Mouse (Mus musculus) bone marrow, adult 2 months (tissue): ENCODE measurements around the gene Elmo1. TPM values are rescaled to one million over a fixed set of nuclear protein-coding genes. Genes with fewer than 3 reads are reported as not detected.

Experiments
- H3K27ac ChIP-seq: fragments of 200-500 bp; 2 replicates; pipeline ENCODE4 v1.5.1; 2012; ENCODE audit warnings: low read depth, mild to moderate bottlenecking, control low read depth, inconsistent platforms, low read length; ENCODE audit not compliant: control insufficient read depth, poor library complexity, insufficient read depth
- H3K4me1 ChIP-seq: fragments of 200-500 bp; 2 replicates; pipeline ENCODE4 v1.6.1; 2011; ENCODE audit warnings: low read length; ENCODE audit not compliant: control insufficient read depth, insufficient read depth
- H3K4me3 ChIP-seq: fragments of 200-500 bp; replicated peaks from 2 replicates; pipeline ENCODE3; 2011; ENCODE audit warnings: mild to moderate bottlenecking, low read depth, low read length, control low read depth; ENCODE audit not compliant: control insufficient read depth
- CTCF ChIP-seq: fragments of 200-500 bp; IDR thresholded peaks from 2 replicates; pipeline ENCODE4 v1.5.1; 2011; ENCODE audit warnings: low read length, control low read depth; ENCODE audit not compliant: control insufficient read depth, insufficient read depth
- POLR2A ChIP-seq: fragments of 200-500 bp; IDR thresholded peaks from 2 replicates; pipeline ENCODE4 v1.6.1; 2011; ENCODE audit warnings: low read depth, mild to moderate bottlenecking, control low read depth, low read length, borderline replicate concordance; ENCODE audit not compliant: control insufficient read depth
- WGBS: fragments of 180-500 bp; shearing (Covaris S2); methylation state at CpG from one replicate; pipeline ENCODE4 v1.1.7; 2018; 5-methylcytosine and 5-hydroxymethylcytosine counted together
- polyA plus RNA-seq: library from polyadenylated mRNA; stranded (reverse); fragments of >200 nt; gene quantifications from 2 replicates; pipeline ENCODE4 v1.2.4, GENCODE M21; 2011; ENCODE audit warnings: low replicate concordance; ENCODE audit not compliant: missing spikeins, insufficient read depth, insufficient read length

The Elmo1 gene
- polyA plus RNA-seq, 1 experiment = 13.2 TPM

DNA sequence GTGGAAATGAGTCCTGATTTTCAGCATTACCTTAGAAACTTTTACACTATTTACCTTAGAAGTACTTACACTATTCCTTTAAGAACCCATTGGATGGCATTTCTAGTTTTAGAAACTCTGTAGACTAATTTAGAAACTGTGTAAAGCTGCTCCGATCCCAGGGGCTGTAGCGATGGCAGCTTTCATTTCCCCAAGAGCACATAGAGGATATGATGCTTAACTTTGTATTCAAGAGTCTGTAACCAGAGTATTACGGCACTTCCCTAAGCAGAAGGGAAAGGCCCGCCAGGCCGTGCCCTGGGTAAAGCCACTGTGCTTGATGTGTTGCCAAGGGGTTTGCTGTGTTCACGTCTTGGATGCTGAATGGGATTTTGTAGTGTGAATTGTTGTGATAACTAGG lies 222.9 kb downstream of the Elmo1 start:
- TF ChIP-seq POLR2A = no peak
- no peak for TF ChIP-seq CTCF
- peaks cover 1% of the 10 kb centered on the region for H3K4me1 ChIP-seq
- no peak overlapping the region for H3K27ac ChIP-seq
- WGBS = 54% methylated on average over 6 of the region's 6 CpGs
- no peak overlapping the region for H3K4me3 ChIP-seq

DNA sequence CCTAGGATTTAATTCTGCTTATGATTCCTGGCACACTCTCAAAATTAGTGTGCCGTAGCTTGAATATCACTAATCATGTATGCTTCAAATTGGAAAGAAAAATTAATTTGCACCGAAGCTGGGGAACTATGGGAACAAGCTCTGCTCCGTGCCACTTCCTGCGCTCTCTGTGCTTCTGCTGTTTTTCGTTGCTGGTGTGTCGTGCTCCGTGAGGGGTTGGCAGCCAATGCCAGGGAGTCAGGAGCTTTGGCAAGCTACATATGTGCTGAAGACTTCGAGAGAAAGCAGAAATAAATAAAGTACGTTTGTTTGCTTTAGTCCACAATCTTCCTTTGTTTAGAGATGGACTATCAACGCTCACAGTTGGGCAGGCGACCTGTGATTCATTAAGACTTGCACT lies 225.7 kb downstream of the Elmo1 start:
- 84% methylated on average over 11 of the region's 11 CpGs for WGBS

DNA sequence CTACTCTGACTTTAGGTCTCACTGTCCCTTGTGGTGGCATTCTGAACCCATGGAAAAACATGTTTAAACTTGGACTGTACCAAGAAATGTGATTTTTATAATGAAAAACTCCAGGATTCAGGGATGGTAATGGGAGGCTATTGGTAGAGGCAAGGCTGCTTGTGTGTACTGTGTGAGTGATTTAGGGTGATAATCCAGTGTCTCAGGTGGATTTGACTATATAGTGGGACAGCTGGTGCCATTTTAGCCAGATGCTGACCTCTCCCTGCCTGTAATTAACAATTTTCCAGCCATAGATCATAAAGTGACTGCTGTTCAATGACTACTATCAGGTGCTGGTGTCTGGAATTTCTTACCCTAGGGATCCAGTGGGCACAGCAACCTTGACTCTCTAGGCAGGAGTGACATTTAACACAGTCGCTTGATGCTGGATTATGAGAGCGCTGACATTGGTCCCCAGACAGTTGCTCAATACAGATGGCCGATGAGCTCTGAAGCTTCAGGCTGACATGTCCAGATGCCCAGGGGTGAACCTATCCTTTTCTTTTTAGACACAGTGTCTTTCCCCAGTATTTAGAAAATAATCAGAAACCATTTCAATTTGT lies 228.3 kb downstream of the Elmo1 start:
- Histone ChIP-seq H3K27ac (no peak overlapping the region), H3K4me1 (peaks cover 1% of the 10 kb centered on the region), H3K4me3 (no peak overlapping the region)
- 86% methylated on average over 3 of the region's 3 CpGs for WGBS
- no peak for TF ChIP-seq CTCF
- no peak for TF ChIP-seq POLR2A

More for the DNA sequence above, 225.7 kb downstream of the Elmo1 start:
- no peak for TF ChIP-seq CTCF
- TF ChIP-seq POLR2A = no peak
- H3K4me1 ChIP-seq = peaks cover 1% of the 10 kb centered on the region
- H3K27ac ChIP-seq = no peak overlapping the region
- no peak overlapping the region for H3K4me3 ChIP-seq

DNA sequence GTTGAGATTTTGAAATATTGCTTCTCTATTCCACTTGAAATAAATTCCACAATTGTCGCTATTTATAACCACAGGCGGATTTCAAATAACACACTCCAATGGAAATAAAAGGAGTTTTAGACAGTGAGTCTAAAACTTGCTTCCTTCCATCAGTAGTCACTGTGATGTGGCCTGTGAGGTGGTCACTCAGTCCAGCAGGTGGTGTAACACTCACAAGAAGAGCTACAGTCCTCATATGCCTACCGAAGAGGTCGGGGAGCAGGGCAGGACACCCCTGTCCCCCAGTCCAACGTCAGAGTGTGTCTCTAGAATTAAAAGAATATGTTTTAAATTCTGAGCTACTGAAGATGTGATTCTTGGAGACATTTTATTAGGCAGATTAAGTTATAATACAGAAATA lies 229.8 kb downstream of the Elmo1 start:
- Histone ChIP-seq H3K27ac (no peak overlapping the region), H3K4me1 (peaks cover 1% of the 10 kb centered on the region), H3K4me3 (no peak overlapping the region)
- TF ChIP-seq POLR2A = no peak
- no peak for TF ChIP-seq CTCF
- WGBS = 87% methylated on average over 5 of the region's 5 CpGs

DNA sequence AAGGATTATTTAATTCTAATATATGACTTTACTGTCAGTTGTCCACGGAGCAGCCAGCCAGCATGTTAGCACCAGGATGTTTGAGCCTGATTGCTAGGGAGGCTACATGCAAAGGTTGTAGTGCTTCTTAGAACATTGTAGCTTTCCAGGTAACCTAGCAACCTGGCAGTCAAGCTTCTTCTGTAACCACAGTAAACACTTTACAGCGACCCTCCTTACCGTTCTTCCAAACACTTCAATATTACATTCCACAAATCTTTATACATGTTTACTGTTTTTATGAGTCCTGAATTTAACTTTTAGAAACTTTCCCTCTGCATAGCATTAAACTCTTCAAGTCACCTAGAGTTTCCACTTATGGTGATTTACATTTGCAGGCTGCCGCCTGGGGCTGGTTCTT lies 233.1 kb downstream of the Elmo1 start:
- H3K27ac ChIP-seq = no peak overlapping the region
- no peak overlapping the region for H3K4me3 ChIP-seq
- no peaks in the 10 kb centered on the region for H3K4me1 ChIP-seq
- TF ChIP-seq POLR2A (no peak), CTCF (no peak)
- WGBS = 86% methylated on average over 4 of the region's 4 CpGs

DNA sequence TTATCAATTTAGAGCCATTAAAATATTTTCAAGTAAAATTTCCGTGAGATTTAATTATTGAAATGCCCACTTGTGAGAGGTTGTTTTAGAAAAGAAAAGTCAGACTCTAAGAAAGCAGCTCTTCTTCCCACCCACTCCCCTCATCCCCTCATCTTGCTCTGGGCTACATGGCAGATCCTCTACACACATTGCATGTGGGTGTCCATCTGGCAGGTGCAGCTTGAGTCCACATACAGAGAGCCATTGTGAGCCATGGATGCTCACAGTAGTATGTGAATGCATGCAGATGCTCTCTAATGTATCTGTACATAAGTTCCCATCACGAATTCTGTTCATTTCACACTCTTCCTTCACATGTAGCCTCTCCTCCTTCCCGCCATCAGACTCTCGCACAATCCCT lies 236.7 kb downstream of the Elmo1 start:
- Histone ChIP-seq H3K4me3 (no peak overlapping the region), H3K27ac (no peak overlapping the region), H3K4me1 (no peaks in the 10 kb centered on the region)
- 77% methylated on average over 4 of the region's 4 CpGs for WGBS
- no peak for TF ChIP-seq POLR2A
- TF ChIP-seq CTCF = no peak

DNA sequence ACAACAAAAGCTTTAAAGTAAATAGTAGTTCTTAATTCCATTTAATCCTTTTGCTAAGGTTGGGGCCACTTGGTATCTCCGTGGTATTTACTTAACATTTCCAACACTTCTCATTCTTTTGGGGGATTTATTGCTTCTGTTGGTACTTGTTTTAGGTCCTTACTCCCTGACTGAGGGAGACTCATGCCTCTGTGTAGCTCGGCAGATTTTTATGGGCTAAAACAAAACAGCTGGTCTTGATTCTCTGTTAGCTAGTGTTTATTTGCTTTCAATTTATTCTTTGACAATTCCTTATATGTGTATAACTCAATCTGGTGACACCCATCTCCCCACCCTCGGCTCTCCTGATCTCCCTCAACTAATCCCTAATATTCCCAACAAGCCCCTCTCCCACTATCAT lies 237.6 kb downstream of the Elmo1 start:
- Histone ChIP-seq H3K27ac (no peak overlapping the region), H3K4me1 (no peaks in the 10 kb centered on the region), H3K4me3 (no peak overlapping the region)
- no peak for TF ChIP-seq POLR2A
- no peak for TF ChIP-seq CTCF
- 80% methylated on average over 3 of the region's 3 CpGs for WGBS

DNA sequence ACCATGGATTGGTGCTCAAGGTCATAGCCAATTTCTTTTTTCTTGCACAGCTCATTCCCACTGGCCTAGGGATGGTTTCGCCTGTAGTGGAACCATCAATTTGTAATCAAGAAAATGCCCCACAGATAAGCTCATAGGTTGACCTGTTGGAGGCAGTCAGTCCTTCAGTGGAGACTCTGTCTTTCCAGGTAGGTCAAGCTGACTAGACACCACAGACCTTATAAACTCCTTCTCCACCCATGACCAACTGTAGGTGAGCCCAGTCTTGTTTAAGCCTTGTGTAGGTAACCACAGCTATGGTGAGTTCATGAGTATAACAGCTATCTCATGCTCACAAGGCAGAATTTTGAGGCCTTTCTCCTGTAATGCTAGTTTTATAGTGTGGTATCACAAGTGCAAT lies 238.3 kb downstream of the Elmo1 start:
- H3K4me3 ChIP-seq = no peak overlapping the region
- H3K4me1 ChIP-seq = no peaks in the 10 kb centered on the region
- no peak overlapping the region for H3K27ac ChIP-seq
- WGBS = 83% methylated on average over 1 of the region's 1 CpGs
- TF ChIP-seq CTCF = no peak
- no peak for TF ChIP-seq POLR2A

DNA sequence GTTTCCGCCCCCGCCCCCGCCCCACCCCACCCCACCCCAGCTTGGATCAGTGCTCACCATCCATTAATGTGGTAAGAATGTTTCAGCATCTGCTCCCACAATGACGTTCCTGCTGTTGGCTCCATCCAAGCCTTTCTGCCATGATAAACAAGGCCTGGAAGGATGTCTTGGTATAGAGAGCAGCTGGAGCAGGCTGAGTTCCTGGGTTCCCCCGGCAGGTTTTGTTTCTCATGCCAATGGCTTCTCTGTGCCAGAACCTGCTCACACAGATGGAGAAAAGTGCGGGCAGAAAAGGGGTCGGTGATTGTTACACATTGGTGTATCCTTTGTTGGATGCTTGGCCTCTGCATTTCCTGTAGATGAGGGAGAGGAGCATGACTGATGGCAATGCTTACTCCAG lies 240.6 kb downstream of the Elmo1 start:
- Histone ChIP-seq H3K4me1 (no peaks in the 10 kb centered on the region), H3K4me3 (no peak overlapping the region), H3K27ac (no peak overlapping the region)
- TF ChIP-seq CTCF = no peak
- 83% methylated on average over 7 of the region's 7 CpGs for WGBS
